Mouse (Mus musculus) liver, adult 2 months (tissue): ENCODE measurements around the gene Csf3. TPM values are rescaled to one million over a fixed set of nuclear protein-coding genes. Genes with fewer than 3 reads are reported as not detected.
A peak's percentile ranks its signal among the peaks of the same experiment; 100 is the strongest.

Experiments used
- DNase-seq: peaks from one replicate; pipeline ENCODE4 v3.0.0-alpha.2; 2011; ENCODE audit warnings: low read depth, low spot score; ENCODE audit errors: extremely low read depth
- H3K27ac ChIP-seq: fragments of 200-500 bp; replicated peaks from 2 replicates; pipeline ENCODE4 v1.5.1; 2012; ENCODE audit warnings: low read depth, mild to moderate bottlenecking, control low read depth, inconsistent platforms, low read length; ENCODE audit not compliant: insufficient read depth
- H3K27me3 ChIP-seq: fragments of 200-500 bp; 2 replicates; pipeline ENCODE4 v1.6.1; 2012; ENCODE audit warnings: mild to moderate bottlenecking, moderate library complexity, low read length, inconsistent platforms; ENCODE audit not compliant: control insufficient read depth, insufficient read depth
- H3K36me3 ChIP-seq: fragments of 200-500 bp; 2 replicates; pipeline ENCODE4 v1.6.1; 2012; ENCODE audit warnings: low read length, inconsistent platforms; ENCODE audit not compliant: control insufficient read depth, insufficient read depth
- H3K4me1 ChIP-seq: fragments of 200-500 bp; 2 replicates; pipeline ENCODE4 v1.6.1; 2011; ENCODE audit warnings: low read length; ENCODE audit not compliant: control insufficient read depth, insufficient read depth
- H3K4me3 ChIP-seq: fragments of 200-500 bp; 2 replicates; pipeline ENCODE4 v1.5.1; 2011; ENCODE audit warnings: low read depth, mild to moderate bottlenecking, control low read depth, low read length, moderate library complexity; ENCODE audit not compliant: insufficient read depth
- H3K79me2 ChIP-seq: fragments of 200-500 bp; 2 replicates; pipeline ENCODE4 v1.6.1; 2012; ENCODE audit warnings: inconsistent platforms, mild to moderate bottlenecking, low read length, moderate library complexity; ENCODE audit not compliant: control insufficient read depth, insufficient read depth
- H3K9ac ChIP-seq: fragments of 200-500 bp; 2 replicates; pipeline ENCODE4 v1.6.1; 2012; ENCODE audit warnings: low read depth, mild to moderate bottlenecking, control low read depth, inconsistent platforms, low read length
- CTCF ChIP-seq: fragments of 200-500 bp; IDR thresholded peaks from 2 replicates; pipeline ENCODE4 v1.5.1; 2011; ENCODE audit warnings: low read depth, low read length, control low read depth
- POLR2A ChIP-seq: fragments of 200-500 bp; IDR thresholded peaks from 2 replicates; pipeline ENCODE4 v1.6.1; 2011; ENCODE audit warnings: low read length, control low read depth; ENCODE audit not compliant: insufficient read depth; ENCODE audit errors: extremely low read depth
- WGBS: fragments of 180-500 bp; shearing (Covaris S2); methylation state at CpG from one replicate; pipeline ENCODE4 v1.1.7; 2018; 5-methylcytosine and 5-hydroxymethylcytosine counted together
- polyA plus RNA-seq: library from polyadenylated mRNA; depleted of rRNA; stranded (reverse); fragments of >200 nt; gene quantifications from 2 replicates; pipeline ENCODE4 v1.2.3, GENCODE M21; 2012
- total RNA-seq: library from RNA; depleted of rRNA; stranded (reverse); fragments of >200 nt; gene quantifications from 2 replicates; pipeline ENCODE4 v1.2.3, GENCODE M21; 2014

Csf3 gene
- total and polyA plus RNA-seq, 2 experiments, result 0.07 TPM; not detected in 1

DNA sequence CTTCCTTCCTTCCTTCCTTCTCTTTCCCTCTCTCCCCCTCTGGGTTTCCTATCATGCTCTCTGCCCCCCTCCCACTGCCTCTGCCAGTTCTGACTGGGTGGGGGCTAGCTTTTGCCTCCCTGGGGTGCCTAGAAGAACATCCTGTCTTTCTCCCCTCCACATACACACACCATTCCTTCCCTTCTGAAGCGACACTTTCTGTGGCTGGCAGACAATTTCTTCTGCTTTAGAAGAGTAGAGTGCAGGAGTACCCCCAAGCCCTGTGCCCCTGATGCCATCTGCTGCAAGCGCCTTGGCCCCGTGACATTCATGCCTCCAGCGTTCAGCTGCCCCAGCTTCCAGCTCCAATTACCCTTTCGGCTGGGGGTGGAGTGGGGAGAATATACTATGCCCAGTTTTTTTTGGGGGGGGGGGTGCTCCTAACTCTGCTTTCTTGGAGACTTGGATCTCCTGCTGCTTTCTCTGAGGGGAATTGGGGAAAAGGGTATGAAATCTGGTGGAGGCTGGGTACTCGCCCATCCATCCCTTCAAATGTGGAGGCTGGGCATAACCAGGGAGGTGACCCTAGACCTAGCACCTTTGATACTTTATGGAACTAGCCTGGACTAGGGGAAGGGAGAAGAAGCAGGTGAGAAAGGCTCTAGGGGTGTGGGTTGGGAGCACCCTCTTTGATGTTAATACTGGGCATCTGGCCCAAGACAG, 46.9 kb downstream of the Csf3 start:
- Histone ChIP-seq H3K36me3 (no peaks in the 10 kb centered on the region), H3K4me3 (no peak overlapping the region), H3K9ac (no peak overlapping the region), H3K27ac (peak overlapping the region; percentile 18; the same call in 1 of the 2 replicates), H3K27me3 (no peaks in the 10 kb centered on the region), H3K4me1 (peaks cover 24% of the 10 kb centered on the region), H3K79me2 (peaks cover 32% of the 10 kb centered on the region; the same call in 1 of the 2 replicates)
- no peak for TF ChIP-seq POLR2A
- TF ChIP-seq CTCF, result no peak
- DNase-seq, result no peak
- 74% methylated on average over 6 of the region's 6 CpGs for WGBS

DNA sequence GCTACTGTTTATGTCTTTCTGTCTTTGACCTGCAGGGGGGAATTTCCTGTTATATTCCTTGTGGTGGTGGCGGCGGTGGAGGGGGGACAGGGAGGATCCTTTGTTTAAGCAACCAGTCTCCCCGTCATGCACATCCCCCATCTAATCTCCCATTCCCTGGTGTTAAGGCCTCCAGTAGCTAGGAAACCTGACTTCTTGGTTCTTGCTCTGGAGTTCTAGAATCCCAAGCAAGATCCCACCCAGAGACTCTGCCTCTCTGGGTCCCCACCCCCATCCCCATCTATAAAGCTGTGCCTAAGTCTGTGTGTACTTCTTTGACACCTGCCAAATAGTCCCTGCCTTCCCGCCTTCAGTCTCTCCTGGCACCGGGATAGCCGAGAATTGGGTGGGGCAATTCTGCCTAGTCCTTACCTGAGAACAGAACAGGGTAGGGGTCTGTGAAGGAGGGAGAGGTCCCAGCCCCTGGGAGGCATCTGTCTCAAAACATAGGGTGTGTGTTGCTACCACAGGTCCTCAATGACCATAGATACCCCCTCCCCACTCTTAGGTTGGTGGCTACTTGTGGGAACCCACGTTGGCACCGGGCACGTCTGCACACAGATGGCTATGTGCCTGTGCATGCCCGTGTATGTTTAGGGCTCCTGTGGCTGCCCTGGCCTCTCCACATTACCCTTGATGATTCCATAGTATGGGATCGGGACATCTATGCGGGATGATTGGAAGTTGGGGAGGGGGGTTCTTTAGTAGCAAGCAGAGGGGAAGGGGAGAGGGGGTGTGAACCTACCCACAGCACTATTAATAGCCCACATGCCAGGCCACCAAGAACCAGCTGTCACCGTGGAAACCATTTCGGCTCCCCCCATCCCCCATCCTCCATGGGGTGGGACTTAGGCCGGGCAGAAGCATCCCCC, 47.7 kb downstream of the Csf3 start:
- no peak overlapping the region for H3K4me3 ChIP-seq
- TF ChIP-seq POLR2A, result no peak
- TF ChIP-seq CTCF, result no peak
- no peak overlapping the region for H3K9ac ChIP-seq
- WGBS, result 72% methylated on average over 15 of the region's 15 CpGs
- H3K4me1 ChIP-seq, result peaks cover 21% of the 10 kb centered on the region
- H3K27ac ChIP-seq, result no peak overlapping the region
- DNase-seq, result no peak
- H3K27me3 ChIP-seq, result no peaks in the 10 kb centered on the region
- peaks cover 31% of the 10 kb centered on the region; the same call in 1 of the 2 replicates for H3K79me2 ChIP-seq
- H3K36me3 ChIP-seq, result no peaks in the 10 kb centered on the region

DNA sequence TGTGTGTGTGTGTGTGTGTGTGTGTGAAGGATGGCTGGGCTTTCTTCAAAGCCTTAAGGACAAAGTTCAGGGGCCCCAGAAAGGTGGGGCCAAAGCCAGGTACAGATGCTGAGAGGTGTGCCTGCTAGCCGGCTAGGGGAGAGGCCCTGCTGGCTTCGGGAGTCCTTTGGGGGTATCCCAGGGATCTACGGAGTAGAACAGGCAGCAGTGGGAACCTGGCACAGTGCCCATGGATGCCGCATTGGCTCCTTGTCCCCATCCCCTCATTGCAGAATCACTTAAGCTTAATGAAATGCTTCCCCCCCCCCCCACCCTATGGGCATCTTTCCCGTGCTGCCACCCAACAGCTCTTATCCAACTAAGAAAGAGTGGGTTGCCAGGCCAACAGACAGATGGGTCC, 48.7 kb downstream of the Csf3 start:
- no peak overlapping the region for H3K9ac ChIP-seq
- no peaks in the 10 kb centered on the region for H3K36me3 ChIP-seq
- peaks cover 26% of the 10 kb centered on the region; the same call in 1 of the 2 replicates for H3K79me2 ChIP-seq
- H3K27me3 ChIP-seq, result no peaks in the 10 kb centered on the region
- peaks cover 24% of the 10 kb centered on the region for H3K4me1 ChIP-seq
- TF ChIP-seq POLR2A (no peak), CTCF (no peak)
- WGBS, result 78% methylated on average over 5 of the region's 5 CpGs
- no peak overlapping the region for H3K4me3 ChIP-seq
- no peak overlapping the region for H3K27ac ChIP-seq
- no peak for DNase-seq

DNA sequence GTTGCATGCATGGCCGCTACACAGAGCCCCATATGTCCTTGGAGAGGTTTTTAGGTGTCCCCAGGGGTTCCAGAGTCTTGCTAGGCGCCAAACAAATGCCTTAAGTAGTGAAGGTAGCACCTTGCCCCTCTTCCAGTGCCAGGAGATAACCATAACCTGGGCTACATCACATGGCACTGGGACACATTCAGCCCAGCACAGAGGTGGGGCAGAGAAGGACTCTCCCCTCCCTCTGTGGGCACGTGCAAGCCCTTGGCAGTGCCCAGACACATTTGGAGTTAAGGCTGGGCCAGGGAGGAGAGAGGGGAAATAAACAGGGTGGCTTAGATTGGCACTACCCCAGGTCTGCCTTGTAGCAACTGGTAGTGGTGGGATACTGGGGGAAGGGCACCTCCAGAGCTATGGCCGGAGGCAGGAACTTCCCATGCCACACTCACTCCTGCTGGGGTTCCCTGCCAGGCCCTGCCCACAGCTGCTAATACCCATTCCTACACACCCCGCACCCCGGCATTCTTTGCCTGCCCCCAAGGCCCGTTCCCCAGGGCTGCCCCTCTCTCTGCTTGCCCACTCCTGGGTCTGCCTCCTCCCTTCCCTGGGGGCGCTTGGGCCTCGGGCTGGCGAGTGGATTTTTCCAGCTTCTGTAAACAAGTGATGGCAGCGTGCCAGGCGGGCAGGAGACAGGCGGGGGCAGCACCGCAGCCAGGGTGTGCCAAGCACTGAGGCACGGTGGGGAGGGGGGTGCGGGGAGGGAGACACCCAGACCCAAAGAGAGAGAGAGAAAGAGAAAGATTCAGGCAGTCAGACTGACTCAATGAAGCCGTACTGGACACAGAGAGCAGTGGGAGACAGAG, 49.5 kb downstream of the Csf3 start:
- Histone ChIP-seq H3K27ac (no peak overlapping the region), H3K27me3 (no peaks in the 10 kb centered on the region), H3K36me3 (no peaks in the 10 kb centered on the region), H3K9ac (peak overlapping the region; percentile 23; the same call in 1 of the 2 replicates), H3K4me1 (peaks cover 25% of the 10 kb centered on the region), H3K79me2 (peaks cover 22% of the 10 kb centered on the region; the same call in 1 of the 2 replicates), H3K4me3 (no peak overlapping the region)
- WGBS, result 22% methylated on average over 17 of the region's 17 CpGs
- TF ChIP-seq CTCF (no peak), POLR2A (no peak)
- DNase-seq, result no peak

DNA sequence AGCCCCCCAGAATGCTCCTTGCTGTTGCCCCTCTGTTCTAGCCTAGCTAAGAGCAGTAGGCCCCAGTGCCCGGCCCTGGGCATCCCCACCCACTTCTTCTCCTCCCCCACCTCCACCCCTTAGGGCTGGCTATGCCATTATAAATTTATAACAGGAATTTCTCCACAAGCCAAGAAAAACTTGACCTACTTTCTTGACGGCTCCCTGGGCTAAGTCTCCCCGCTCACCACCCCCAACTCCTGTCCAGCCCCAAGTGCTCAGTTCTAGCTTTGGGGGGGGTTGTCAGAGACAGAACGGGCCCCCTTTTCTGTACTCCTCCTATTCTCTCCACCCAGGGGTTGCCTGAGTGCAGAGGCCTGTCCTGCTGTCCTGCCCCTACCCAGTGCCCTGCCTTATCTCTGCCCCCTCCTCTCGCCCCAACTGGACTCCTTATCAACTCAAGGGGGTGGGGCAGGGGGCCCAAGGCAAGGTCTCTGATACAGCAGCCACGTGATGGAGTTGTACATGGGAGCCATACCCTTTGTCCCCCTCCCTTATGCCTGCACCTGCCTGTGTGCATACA, 50.2 kb downstream of the Csf3 start:
- H3K79me2 ChIP-seq, result peaks cover 22% of the 10 kb centered on the region; the same call in 1 of the 2 replicates
- no peak overlapping the region for H3K9ac ChIP-seq
- H3K27ac ChIP-seq, result no peak overlapping the region
- peaks cover 23% of the 10 kb centered on the region for H3K4me1 ChIP-seq
- WGBS, result 24% methylated on average over 6 of the region's 6 CpGs
- DNase-seq, result no peak
- H3K4me3 ChIP-seq, result no peak overlapping the region
- H3K27me3 ChIP-seq, result no peaks in the 10 kb centered on the region
- no peaks in the 10 kb centered on the region for H3K36me3 ChIP-seq
- TF ChIP-seq POLR2A, result no peak
